Mouse (Mus musculus) limb, embryonic 11.5 days (tissue): ENCODE measurements around the gene Ifne. TPM values are rescaled to one million over a fixed set of nuclear protein-coding genes. Genes with fewer than 3 reads are reported as not detected.

Experiments used
- ATAC-seq: fragments of 200-750 bp; cut with Nextera tagmentation; 2 replicates; pipeline ENCODE4 v1.8.0; 2017; ENCODE audit warnings: low read depth; ENCODE audit not compliant: insufficient number of reproducible peaks, low FRiP score, low TSS enrichment
- DNase-seq: peaks from one replicate; pipeline ENCODE4 v3.0.0-alpha.2; 2015; ENCODE audit warnings: low spot score
- H3K27ac ChIP-seq: fragments of 300-500 bp; sonication (generic); replicated peaks from 2 replicates; pipeline ENCODE4 v1.5.1; 2014; ENCODE audit warnings: low read depth, mild to moderate bottlenecking, low read length
- H3K27me3 ChIP-seq: fragments of 300-500 bp; sonication (generic); 2 replicates; pipeline ENCODE4 v1.6.1; 2014; ENCODE audit warnings: mild to moderate bottlenecking, low read length, mixed read lengths; ENCODE audit not compliant: control insufficient read depth, insufficient read depth
- H3K36me3 ChIP-seq: fragments of 300-500 bp; sonication (generic); 2 replicates; pipeline ENCODE4 v1.6.1; 2014; ENCODE audit warnings: mild to moderate bottlenecking, low read length, moderate library complexity, mixed read lengths; ENCODE audit not compliant: control insufficient read depth, insufficient read depth
- H3K4me1 ChIP-seq: fragments of 300-500 bp; sonication (generic); 2 replicates; pipeline ENCODE4 v1.6.1; 2014; ENCODE audit warnings: low read length, mixed read lengths; ENCODE audit not compliant: control insufficient read depth, insufficient read depth
- H3K4me2 ChIP-seq: fragments of 300-500 bp; sonication (generic); 2 replicates; pipeline ENCODE4 v1.6.1; 2014; ENCODE audit warnings: low read depth, mild to moderate bottlenecking, moderate library complexity; ENCODE audit not compliant: severe bottlenecking
- H3K4me3 ChIP-seq: fragments of 300-500 bp; sonication (generic); 2 replicates; pipeline ENCODE4 v1.5.1; 2014; ENCODE audit warnings: low read depth, low read length
- H3K9ac ChIP-seq: fragments of 300-500 bp; sonication (generic); 2 replicates; pipeline ENCODE4 v1.6.1; 2014; ENCODE audit warnings: mild to moderate bottlenecking, low read length
- H3K9me3 ChIP-seq: fragments of 300-500 bp; sonication (generic); 2 replicates; pipeline ENCODE4 v1.6.1; 2016; ENCODE audit warnings: low read length; ENCODE audit not compliant: control insufficient read depth
- WGBS: fragments of 180-500 bp; shearing (Covaris S2); extraction: QIAGEN DNeasy Blood & Tissue Kit; methylation state at CpG from one replicate; pipeline ENCODE4 v1.1.7; 2014; 5-methylcytosine and 5-hydroxymethylcytosine counted together
- polyA plus RNA-seq: library from polyadenylated mRNA; unstranded; fragments of >200 nt; fragmentation: Nextera tagmentation; extraction: Ambion mirVana; gene quantifications from 2 replicates; pipeline ENCODE4 v1.2.1, GENCODE M21; 2014

The Ifne gene
- polyA plus RNA-seq, 1 experiment from 2014 or later = not detected

GRCm38 (mm10) chr4:88863309-88863708, 16.7 kb downstream of the Ifne start:
- Histone ChIP-seq H3K9ac (no peak overlapping the region), H3K27ac (no peak overlapping the region), H3K4me2 (no peak overlapping the region), H3K27me3 (peaks cover 2% of the 10 kb centered on the region; the same call in 1 of the 2 replicates), H3K4me1 (peaks cover 3% of the 10 kb centered on the region; the same call in 1 of the 2 replicates), H3K9me3 (no peaks in the 10 kb centered on the region), H3K4me3 (no peak overlapping the region), H3K36me3 (no peaks in the 10 kb centered on the region)
- ATAC-seq = no peak
- DNase-seq = no peak
- 9% methylated on average over 7 of the region's 7 CpGs for WGBS

GRCm38 (mm10) chr4:88859214-88859613, 20.8 kb downstream of the Ifne start:
- no peak overlapping the region for H3K9ac ChIP-seq
- H3K9me3 ChIP-seq = no peaks in the 10 kb centered on the region
- ATAC-seq (no peak), DNase-seq (no peak)
- no peak overlapping the region for H3K4me3 ChIP-seq
- H3K36me3 ChIP-seq = no peaks in the 10 kb centered on the region
- no peaks in the 10 kb centered on the region for H3K4me1 ChIP-seq
- no peaks in the 10 kb centered on the region for H3K27me3 ChIP-seq
- H3K27ac ChIP-seq = no peak overlapping the region
- no peak overlapping the region for H3K4me2 ChIP-seq

- Histone ChIP-seq H3K36me3 (no peaks in the 10 kb centered on the region), H3K4me1 (no peaks in the 10 kb centered on the region), H3K27ac (no peak overlapping the region), H3K4me2 (no peak overlapping the region), H3K27me3 (no peaks in the 10 kb centered on the region), H3K4me3 (no peak overlapping the region), H3K9ac (no peak overlapping the region), H3K9me3 (no peaks in the 10 kb centered on the region)
- DNase-seq (no peak), ATAC-seq (no peak)
- WGBS = 84% methylated on average over 4 of the region's 4 CpGs
Measured at GRCm38 (mm10) chr4:88851026-88851763, 28.8 kb downstream of the Ifne start.

- no peak for DNase-seq
- no peak within 1 kb of the TSS for H3K4me2 ChIP-seq
- WGBS = 69% methylated on average over 1 of the region's 1 CpGs
- H3K4me1 ChIP-seq = no peaks in the 10 kb centered on the region
- no peak within 1 kb of the TSS for H3K4me3 ChIP-seq
- no peak within 1 kb of the TSS for H3K27ac ChIP-seq
- H3K9me3 ChIP-seq = no peaks in the 10 kb centered on the region
- H3K9ac ChIP-seq = no peak within 1 kb of the TSS
- H3K36me3 ChIP-seq = no peaks in the 10 kb centered on the region
- ATAC-seq = no peak
- H3K27me3 ChIP-seq = no peaks in the 10 kb centered on the region
Measured at GRCm38 (mm10) chr4:88849698-88850097, 30.3 kb downstream of the Ifne start, which contains the start of gene Ifna1. Ifna1 (plus strand) TSS chr4:88850087.

- Histone ChIP-seq H3K9ac (no peak overlapping the region), H3K4me3 (no peak overlapping the region), H3K4me1 (no peaks in the 10 kb centered on the region), H3K27me3 (no peaks in the 10 kb centered on the region), H3K27ac (no peak overlapping the region), H3K36me3 (no peaks in the 10 kb centered on the region), H3K4me2 (no peak overlapping the region), H3K9me3 (no peaks in the 10 kb centered on the region)
- DNase-seq = no peak
- no peak for ATAC-seq
- 70% methylated on average over 2 of the region's 2 CpGs for WGBS
Measured at GRCm38 (mm10) chr4:88845334-88845733, 34.7 kb downstream of the Ifne start.

- H3K4me3 ChIP-seq = no peak within 1 kb of the TSS
- no peaks in the 10 kb centered on the region for H3K4me1 ChIP-seq
- DNase-seq (no peak), ATAC-seq (no peak)
- H3K9ac ChIP-seq = no peak within 1 kb of the TSS
- no peak within 1 kb of the TSS for H3K4me2 ChIP-seq
- H3K27ac ChIP-seq = no peak within 1 kb of the TSS
- H3K9me3 ChIP-seq = no peaks in the 10 kb centered on the region
- WGBS = 64% methylated on average over 2 of the region's 2 CpGs
- H3K36me3 ChIP-seq = no peaks in the 10 kb centered on the region
- no peaks in the 10 kb centered on the region for H3K27me3 ChIP-seq
Measured at GRCm38 (mm10) chr4:88841438-88841911, 38.5 kb downstream of the Ifne start, which contains the start of gene Ifna4. Ifna4 (plus strand) TSS chr4:88841861.

GRCm38 (mm10) chr4:88840058-88840457, 39.9 kb downstream of the Ifne start:
- H3K4me1 ChIP-seq = no peaks in the 10 kb centered on the region
- no peak overlapping the region for H3K4me3 ChIP-seq
- no peak overlapping the region for H3K9ac ChIP-seq
- no peaks in the 10 kb centered on the region for H3K36me3 ChIP-seq
- no peak for ATAC-seq
- WGBS = 82% methylated on average over 3 of the region's 3 CpGs
- no peaks in the 10 kb centered on the region for H3K27me3 ChIP-seq
- H3K4me2 ChIP-seq = no peak overlapping the region
- no peak overlapping the region for H3K27ac ChIP-seq
- DNase-seq = no peak
- H3K9me3 ChIP-seq = no peaks in the 10 kb centered on the region

GRCm38 (mm10) chr4:88838828-88839227, 41.2 kb downstream of the Ifne start:
- 53% methylated on average over 3 of the region's 3 CpGs for WGBS
- no peaks in the 10 kb centered on the region for H3K9me3 ChIP-seq
- H3K4me1 ChIP-seq = no peaks in the 10 kb centered on the region
- H3K4me3 ChIP-seq = no peak overlapping the region
- no peak overlapping the region for H3K27ac ChIP-seq
- DNase-seq (no peak), ATAC-seq (no peak)
- no peak overlapping the region for H3K9ac ChIP-seq
- H3K36me3 ChIP-seq = no peaks in the 10 kb centered on the region
- H3K4me2 ChIP-seq = no peak overlapping the region
- no peaks in the 10 kb centered on the region for H3K27me3 ChIP-seq
